Mouse (Mus musculus): ENCODE measurements around the gene Ripply1. TPM values are rescaled to one million over a fixed set of nuclear protein-coding genes. Genes with fewer than 3 reads are reported as not detected.
"Not testable (repeated sequence)": the region's sequence is repeated elsewhere in the genome, so short reads cannot be mapped to it uniquely, and the experiment has no call there.

The Ripply1 gene
- polyA plus RNA-seq, 1 experiment from 2014 or later = 0.19 TPM

GRCm38 (mm10) chrX:139779401-139779800 is 2.8 kb downstream of the Ripply1 start:
- Histone ChIP-seq H3K4me3 (replicated peaks) (no peak overlapping the region), H3K9me3 (replicated peaks) (no peaks in the 10 kb centered on the region), H3K9ac (replicated peaks) (no peak overlapping the region), H3K27ac (replicated peaks) (no peak overlapping the region), H3K36me3 (no peaks in the 10 kb centered on the region), H3K27me3 (replicated peaks) (peaks cover 5% of the 10 kb centered on the region; the same call in 1 of the 2 replicates), H3K4me2 (no peak overlapping the region), H3K4me1 (no peaks in the 10 kb centered on the region)
- 74% methylated on average over 5 of the region's 5 CpGs for WGBS
- no peak for ATAC-seq (ENCODE audit: low FRiP score)

- H3K27ac ChIP-seq (replicated peaks) = no peak overlapping the region
- no peaks in the 10 kb centered on the region for H3K9me3 ChIP-seq (replicated peaks)
- no peak overlapping the region for H3K9ac ChIP-seq (replicated peaks)
- 85% methylated on average over 1 of the region's 1 CpGs for WGBS
- H3K36me3 ChIP-seq = no peaks in the 10 kb centered on the region
- H3K4me2 ChIP-seq = no peak overlapping the region
- H3K27me3 ChIP-seq (replicated peaks) = peaks cover 5% of the 10 kb centered on the region; the same call in 1 of the 2 replicates
- ATAC-seq (ENCODE audit: low FRiP score) = no peak
- H3K4me1 ChIP-seq = no peaks in the 10 kb centered on the region
- H3K4me3 ChIP-seq (replicated peaks) = no peak overlapping the region
Measured at GRCm38 (mm10) chrX:139778886-139779285, 3.3 kb downstream of the Ripply1 start.

GRCm38 (mm10) chrX:139777357-139777756 is 4.8 kb downstream of the Ripply1 start:
- Histone ChIP-seq H3K36me3 (no peaks in the 10 kb centered on the region), H3K9ac (replicated peaks) (no peak overlapping the region), H3K27ac (replicated peaks) (no peak overlapping the region), H3K4me3 (replicated peaks) (no peak overlapping the region), H3K9me3 (replicated peaks) (no peaks in the 10 kb centered on the region), H3K4me2 (no peak overlapping the region), H3K4me1 (no peaks in the 10 kb centered on the region), H3K27me3 (replicated peaks) (peaks cover 5% of the 10 kb centered on the region; the same call in 1 of the 2 replicates)
- 42% methylated on average over 4 of the region's 4 CpGs for WGBS
- no peak for ATAC-seq (ENCODE audit: low FRiP score)

GRCm38 (mm10) chrX:139775084-139775612 is 7.0 kb downstream of the Ripply1 start:
- no peak overlapping the region for H3K4me3 ChIP-seq (replicated peaks)
- H3K4me1 ChIP-seq = no peaks in the 10 kb centered on the region
- no peaks in the 10 kb centered on the region for H3K9me3 ChIP-seq (replicated peaks)
- H3K9ac ChIP-seq (replicated peaks) = no peak overlapping the region
- peaks cover 5% of the 10 kb centered on the region for H3K27me3 ChIP-seq (replicated peaks)
- WGBS = 85% methylated on average over 7 of the region's 7 CpGs
- no peak overlapping the region for H3K27ac ChIP-seq (replicated peaks)
- no peak for ATAC-seq (ENCODE audit: low FRiP score)
- H3K36me3 ChIP-seq = no peaks in the 10 kb centered on the region
- H3K4me2 ChIP-seq = no peak overlapping the region

GRCm38 (mm10) chrX:139774309-139775083 is 7.7 kb downstream of the Ripply1 start:
- 39% methylated on average over 18 of the region's 18 CpGs for WGBS
- ATAC-seq (ENCODE audit: low FRiP score) = no peak
- Histone ChIP-seq H3K27me3 (replicated peaks) (peaks cover 5% of the 10 kb centered on the region), H3K9me3 (replicated peaks) (no peaks in the 10 kb centered on the region), H3K36me3 (no peaks in the 10 kb centered on the region), H3K4me2 (no peak overlapping the region), H3K4me3 (replicated peaks) (no peak overlapping the region), H3K27ac (replicated peaks) (no peak overlapping the region), H3K9ac (replicated peaks) (no peak overlapping the region), H3K4me1 (no peaks in the 10 kb centered on the region)

GRCm38 (mm10) chrX:139769975-139770637 is 12.0 kb downstream of the Ripply1 start:
- Histone ChIP-seq H3K4me3 (replicated peaks) (no peak overlapping the region), H3K27me3 (replicated peaks) (peaks cover 5% of the 10 kb centered on the region), H3K27ac (replicated peaks) (no peak overlapping the region), H3K4me1 (no peaks in the 10 kb centered on the region), H3K36me3 (no peaks in the 10 kb centered on the region), H3K9ac (replicated peaks) (no peak overlapping the region), H3K4me2 (no peak overlapping the region), H3K9me3 (replicated peaks) (no peaks in the 10 kb centered on the region)
- 58% methylated on average over 13 of the region's 13 CpGs for WGBS
- no peak for ATAC-seq (ENCODE audit: low FRiP score)

GRCm38 (mm10) chrX:139762546-139762945 is 19.6 kb downstream of the Ripply1 start:
- Histone ChIP-seq H3K4me2 (no peak overlapping the region), H3K4me1 (no peaks in the 10 kb centered on the region), H3K27me3 (replicated peaks) (no peaks in the 10 kb centered on the region), H3K4me3 (replicated peaks) (no peak overlapping the region), H3K36me3 (no peaks in the 10 kb centered on the region), H3K9ac (replicated peaks) (no peak overlapping the region), H3K27ac (replicated peaks) (no peak overlapping the region), H3K9me3 (replicated peaks) (no peaks in the 10 kb centered on the region)
- no peak for ATAC-seq (ENCODE audit: low FRiP score)
- 83% methylated on average over 2 of the region's 2 CpGs for WGBS

GRCm38 (mm10) chrX:139758634-139759033 is 23.5 kb downstream of the Ripply1 start:
- H3K4me2 ChIP-seq; H3K27ac ChIP-seq (replicated peaks); H3K36me3 ChIP-seq; H3K27me3 ChIP-seq (replicated peaks); H3K4me1 ChIP-seq; H3K9me3 ChIP-seq (replicated peaks); H3K9ac ChIP-seq (replicated peaks); ATAC-seq (ENCODE audit: low FRiP score); H3K4me3 ChIP-seq (replicated peaks): not testable (repeated sequence)
- WGBS = 90% methylated on average over 3 of the region's 3 CpGs

- Histone ChIP-seq H3K4me2 (no peak overlapping the region), H3K36me3 (no peaks in the 10 kb centered on the region), H3K4me1 (no peaks in the 10 kb centered on the region), H3K27me3 (replicated peaks) (no peaks in the 10 kb centered on the region; the same call in 1 of the 2 replicates), H3K4me3 (replicated peaks) (no peak overlapping the region), H3K9ac (replicated peaks) (no peak overlapping the region), H3K27ac (replicated peaks) (no peak overlapping the region), H3K9me3 (replicated peaks) (no peaks in the 10 kb centered on the region)
- 0% methylated on average over 1 of the region's 1 CpGs for WGBS
- no peak for ATAC-seq (ENCODE audit: low FRiP score)
Measured at GRCm38 (mm10) chrX:139751855-139752254, 30.3 kb downstream of the Ripply1 start.

- Histone ChIP-seq H3K9ac (replicated peaks) (no peak overlapping the region), H3K4me1 (no peaks in the 10 kb centered on the region), H3K36me3 (no peaks in the 10 kb centered on the region), H3K27me3 (replicated peaks) (0 out of 2 replicates have a peak, but pooled peaks cover 2% of the 10 kb centered on the region), H3K4me2 (no peak overlapping the region), H3K9me3 (replicated peaks) (no peaks in the 10 kb centered on the region), H3K4me3 (replicated peaks) (no peak overlapping the region), H3K27ac (replicated peaks) (no peak overlapping the region)
- 87% methylated on average over 5 of the region's 5 CpGs for WGBS
- no peak for ATAC-seq (ENCODE audit: low FRiP score)
Measured at GRCm38 (mm10) chrX:139737066-139737465, 45.1 kb downstream of the Ripply1 start.

- H3K4me2 ChIP-seq = no peak overlapping the region
- no peak overlapping the region for H3K27ac ChIP-seq (replicated peaks)
- H3K27me3 ChIP-seq (replicated peaks) = no peaks in the 10 kb centered on the region; the same call in 1 of the 2 replicates
- no peak for ATAC-seq (ENCODE audit: low FRiP score)
- no peak overlapping the region for H3K4me3 ChIP-seq (replicated peaks)
- H3K36me3 ChIP-seq = no peaks in the 10 kb centered on the region
- no peak overlapping the region for H3K9ac ChIP-seq (replicated peaks)
- H3K4me1 ChIP-seq = no peaks in the 10 kb centered on the region
- WGBS = 88% methylated on average over 3 of the region's 3 CpGs
- no peaks in the 10 kb centered on the region for H3K9me3 ChIP-seq (replicated peaks)
Measured at GRCm38 (mm10) chrX:139730541-139730940, 51.6 kb downstream of the Ripply1 start.

All from neural tube, embryonic 15.5 days (tissue).